Mouse (Mus musculus) stomach, adult 2 months (tissue): Measurements from ENCODE around the gene Gm10720. TPM values are rescaled to one million over a fixed set of nuclear protein-coding genes. Genes with fewer than 3 reads are reported as not detected.

Experiments used
- polyA plus RNA-seq: library from polyadenylated mRNA; depleted of rRNA; stranded (reverse); fragments of >200 nt; gene quantifications from 2 replicates; pipeline ENCODE4 v1.2.3, GENCODE M21; 2012; rRNA removed

Gm10720 gene
- not detected in 2 replicates for polyA plus RNA-seq

GRCm38 (mm10) chr9:3015354-3015753 lies at the start of gene Gm10720:
Gene Gm10720 (plus strand): TSS chr9:3015654.

GRCm38 (mm10) chr9:3000445-3000972 lies 14.9 kb upstream of the Gm10720 start, which contains the start of gene Gm10722:
Gene Gm10722 (plus strand): TSS chr9:3000922.

GRCm38 (mm10) chr9:3002794-3003396 lies 12.6 kb upstream of the Gm10720 start, which contains the start of gene Gm11168:
Gene Gm11168 (plus strand): TSS chr9:3003346.

DNA sequence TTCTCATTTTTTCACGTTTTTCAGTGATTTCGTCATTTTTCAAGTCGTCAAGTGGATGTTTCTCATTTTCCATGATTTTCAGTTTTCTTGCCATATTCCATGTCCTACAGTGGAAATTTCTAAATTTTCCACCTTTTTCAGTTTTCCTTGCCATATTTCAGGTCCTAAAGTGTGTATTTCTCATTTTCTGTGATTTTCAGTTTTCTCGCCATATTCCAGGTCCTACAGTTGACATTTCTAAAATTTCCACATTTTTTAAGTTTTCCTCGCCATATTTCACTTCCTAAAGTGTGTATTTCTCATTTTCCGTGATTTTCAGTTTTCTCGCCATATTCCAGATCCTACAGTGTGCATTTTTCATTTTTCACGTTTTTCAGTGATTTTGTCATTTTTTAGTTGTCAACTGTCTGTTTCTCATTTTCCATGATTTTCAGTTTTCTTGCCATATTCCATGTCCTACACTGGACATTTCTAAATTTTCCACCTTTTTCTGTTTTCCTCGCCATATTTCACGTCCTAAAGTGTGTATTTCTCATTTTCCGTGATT lies 2.6 kb upstream of the Gm10720 start, which contains the start of gene Gm10721:
Gene Gm10721 (plus strand): TSS at position 408 of the 547 bp plus-strand sequence.

DNA sequence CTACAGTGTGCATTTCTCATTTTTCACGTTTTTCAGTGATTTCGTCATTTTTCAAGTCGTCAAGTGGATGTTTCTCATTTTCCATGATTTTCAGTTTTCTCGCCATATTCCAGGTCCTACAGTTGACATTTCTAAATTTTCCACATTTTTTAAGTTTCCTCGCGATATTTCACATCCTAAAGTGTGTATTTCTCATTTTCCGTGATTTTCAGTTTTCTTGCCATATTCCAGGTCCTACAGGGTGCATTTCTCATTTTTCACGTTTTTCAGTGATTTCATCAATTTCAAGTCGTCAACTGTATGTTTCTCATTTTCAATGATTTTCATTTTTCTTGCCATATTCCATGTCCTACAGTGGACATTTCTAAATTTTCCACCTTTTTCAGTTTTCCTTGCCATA lies 1.7 kb downstream of the Gm10720 start, which contains the start of gene Gm10719:
Gene Gm10719 (plus strand): TSS at position 301 of the 400 bp plus-strand sequence.

DNA sequence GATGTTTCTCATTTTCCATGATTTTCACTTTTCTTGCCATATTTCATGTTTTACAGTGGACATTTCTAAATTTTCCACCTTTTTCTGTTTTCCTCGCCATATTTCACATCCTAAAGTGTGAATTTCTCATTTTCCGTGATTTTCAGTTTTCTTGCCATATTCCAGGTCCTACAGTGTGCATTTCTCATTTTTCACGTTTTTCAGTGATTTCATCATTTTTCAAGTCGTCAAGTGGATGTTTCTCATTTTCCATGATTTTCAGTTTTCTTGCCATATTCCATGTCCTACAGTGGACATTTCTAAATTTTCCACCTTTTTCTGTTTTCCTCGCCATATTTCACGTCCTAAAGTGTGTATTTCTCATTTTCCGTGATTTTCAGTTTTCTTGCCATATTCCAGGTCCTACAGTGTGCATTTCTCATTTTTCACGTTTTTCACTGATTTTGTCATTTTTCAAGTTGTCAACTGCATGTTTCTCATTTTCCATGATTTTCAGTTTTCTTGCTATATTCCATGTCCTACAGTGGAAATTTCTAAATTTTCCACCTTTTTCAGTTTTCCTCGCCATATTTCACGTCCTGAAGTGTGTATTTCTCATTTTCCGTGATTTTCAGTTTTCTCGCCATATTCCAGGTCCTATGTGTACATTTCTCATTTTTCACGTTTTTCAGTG lies 8.0 kb downstream of the Gm10720 start, which contains the start of gene Gm10718:
Gene Gm10718 (plus strand): TSS at position 236 of the 673 bp plus-strand sequence.

GRCm38 (mm10) chr9:3024912-3025467 lies 9.5 kb downstream of the Gm10720 start, which contains the start of gene Gm10717:
Gene Gm10717 (plus strand): TSS chr9:3025417.

DNA sequence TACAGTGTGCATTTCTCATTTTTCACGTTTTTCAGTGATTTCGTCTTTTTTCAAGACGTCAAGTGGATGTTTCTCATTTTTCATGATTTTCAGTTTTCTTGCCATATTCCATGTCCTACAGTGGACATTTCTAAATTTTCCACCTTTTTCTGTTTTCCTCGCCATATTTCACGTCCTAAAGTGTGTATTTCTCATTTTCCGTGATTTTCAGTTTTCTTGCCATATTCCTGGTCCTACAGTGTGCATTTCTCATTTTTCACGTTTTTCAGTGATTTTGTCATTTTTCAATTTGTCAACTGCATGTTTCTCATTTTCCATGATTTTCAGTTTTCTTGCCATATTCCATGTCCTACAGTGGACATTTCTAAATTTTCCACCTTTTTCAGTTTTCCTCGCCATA lies 18.8 kb downstream of the Gm10720 start, which contains the start of gene Gm17535:
Gene Gm17535 (plus strand): TSS at position 301 of the 400 bp plus-strand sequence.

GRCm38 (mm10) chr9:3036577-3036976 lies 21.1 kb downstream of the Gm10720 start, which contains the start of gene Gm10715:
Gene Gm10715 (plus strand): TSS chr9:3036877.

Other genes starting within 250 kb of the Gm10720 start
- gene Gm10722, start 14.7 kb upstream of the Gm10720 start, polyA plus RNA-seq, result not detected in 2 replicates
- not detected in 2 replicates for gene Gm11168, start 12.3 kb upstream of the Gm10720 start, polyA plus RNA-seq
- gene Gm10721, start 2.5 kb upstream of the Gm10720 start, polyA plus RNA-seq, result not detected in 2 replicates
- not detected in 2 replicates for gene Gm10719, start 1.8 kb downstream of the Gm10720 start, polyA plus RNA-seq
- not detected in 2 replicates for gene Gm10718, start 7.9 kb downstream of the Gm10720 start, polyA plus RNA-seq
- not detected in 2 replicates for gene Gm10717, start 9.8 kb downstream of the Gm10720 start, polyA plus RNA-seq
- gene Gm17535, start 18.9 kb downstream of the Gm10720 start, polyA plus RNA-seq, result not detected in 2 replicates
- gene Gm10715, start 21.2 kb downstream of the Gm10720 start, polyA plus RNA-seq, result not detected in 2 replicates